Mouse (Mus musculus) cerebral cortex, adult 2 months (tissue): ENCODE data around the gene Fam50b.

Experiments used
- WGBS: fragments of 180-500 bp; shearing (Covaris S2); methylation state at CpG from one replicate; pipeline ENCODE4 v1.1.7; 2018; 5-methylcytosine and 5-hydroxymethylcytosine counted together

Gene Fam50b

GRCm38 (mm10) chr13:34738699-34738973 lies 4.0 kb downstream of the Fam50b start:
- 44% methylated on average over 1 of the region's 1 CpGs for WGBS

GRCm38 (mm10) chr13:34739071-34739470 lies 4.4 kb downstream of the Fam50b start:
- 91% methylated on average over 3 of the region's 3 CpGs for WGBS

GRCm38 (mm10) chr13:34741254-34741653 lies 6.6 kb downstream of the Fam50b start:
- WGBS: 92% methylated on average over 9 of the region's 9 CpGs

- WGBS: 93% methylated on average over 3 of the region's 3 CpGs
Measured at GRCm38 (mm10) chr13:34741813-34742568, 7.3 kb downstream of the Fam50b start.

GRCm38 (mm10) chr13:34746811-34747210 lies 12.2 kb downstream of the Fam50b start:
- 94% methylated on average over 34 of the region's 34 CpGs for WGBS

GRCm38 (mm10) chr13:34748530-34748929 lies 13.9 kb downstream of the Fam50b start:
- WGBS: 75% methylated on average over 3 of the region's 3 CpGs

GRCm38 (mm10) chr13:34759202-34759601 lies 24.6 kb downstream of the Fam50b start:
- WGBS: 98% methylated on average over 9 of the region's 9 CpGs

- 33% methylated on average over 7 of the region's 7 CpGs for WGBS
Measured at GRCm38 (mm10) chr13:34760518-34761287, 26.1 kb downstream of the Fam50b start.

GRCm38 (mm10) chr13:34762136-34762535 lies 27.5 kb downstream of the Fam50b start:
- 71% methylated on average over 5 of the region's 5 CpGs for WGBS

- 72% methylated on average over 4 of the region's 4 CpGs for WGBS
Measured at GRCm38 (mm10) chr13:34762865-34763264, 28.2 kb downstream of the Fam50b start.

- 91% methylated on average over 5 of the region's 5 CpGs for WGBS
Measured at GRCm38 (mm10) chr13:34765269-34765668, 30.6 kb downstream of the Fam50b start.

- 28% methylated on average over 4 of the region's 4 CpGs for WGBS
Measured at GRCm38 (mm10) chr13:34766572-34766971, 31.9 kb downstream of the Fam50b start.

GRCm38 (mm10) chr13:34767527-34768292 lies 33.1 kb downstream of the Fam50b start:
- WGBS: 67% methylated on average over 18 of the region's 18 CpGs

GRCm38 (mm10) chr13:34776767-34777166 lies 42.1 kb downstream of the Fam50b start:
- WGBS: 69% methylated on average over 3 of the region's 3 CpGs

GRCm38 (mm10) chr13:34780856-34781610 lies 46.4 kb downstream of the Fam50b start:
- WGBS: 57% methylated on average over 7 of the region's 7 CpGs

GRCm38 (mm10) chr13:34781611-34782009 lies 47.0 kb downstream of the Fam50b start:
- 85% methylated on average over 4 of the region's 4 CpGs for WGBS

- 79% methylated on average over 8 of the region's 8 CpGs for WGBS
Measured at GRCm38 (mm10) chr13:34784818-34785217, 50.2 kb downstream of the Fam50b start.

- WGBS: 94% methylated on average over 5 of the region's 5 CpGs
Measured at GRCm38 (mm10) chr13:34786634-34787033, 52.0 kb downstream of the Fam50b start.

GRCm38 (mm10) chr13:34787546-34787945 lies 52.9 kb downstream of the Fam50b start:
- 23% methylated on average over 5 of the region's 5 CpGs for WGBS

- 80% methylated on average over 3 of the region's 3 CpGs for WGBS
Measured at GRCm38 (mm10) chr13:34789176-34789818, 54.6 kb downstream of the Fam50b start.

- 77% methylated on average over 7 of the region's 7 CpGs for WGBS
Measured at GRCm38 (mm10) chr13:34793066-34793465, 58.4 kb downstream of the Fam50b start.
